Mouse (Mus musculus) spleen, adult 2 months (tissue): ENCODE results near the gene Map2k3. TPM values are rescaled to one million over a fixed set of nuclear protein-coding genes. Genes with fewer than 3 reads are reported as not detected.

Experiments used
- DNase-seq, 2 experiments: peaks; one replicate each; pipeline versions ENCODE4 v3.0.0 to v3.0.0-alpha.2; 2012 to 2021; ENCODE audit warnings: low spot score in 2 of 2, low read depth in 1 of 2
- H3K27ac ChIP-seq: fragments of 200-500 bp; 2 replicates; pipeline ENCODE4 v1.5.1; 2012; ENCODE audit warnings: low read length, inconsistent platforms; ENCODE audit not compliant: insufficient read depth
- H3K27me3 ChIP-seq: fragments of 200-500 bp; 2 replicates; pipeline ENCODE4 v1.6.1; 2012; ENCODE audit warnings: mild to moderate bottlenecking, moderate library complexity, low read length, inconsistent platforms; ENCODE audit not compliant: control insufficient read depth, insufficient read depth
- H3K36me3 ChIP-seq: fragments of 200-500 bp; 2 replicates; pipeline ENCODE4 v1.6.1; 2012; ENCODE audit warnings: mild to moderate bottlenecking, low read length, inconsistent platforms; ENCODE audit not compliant: control insufficient read depth, insufficient read depth
- H3K4me1 ChIP-seq: fragments of 200-500 bp; 2 replicates; pipeline ENCODE4 v1.6.1; 2011; ENCODE audit warnings: inconsistent platforms; ENCODE audit not compliant: control insufficient read depth, insufficient read depth, insufficient read length
- H3K4me3 ChIP-seq: fragments of 200-500 bp; 2 replicates; pipeline ENCODE4 v1.5.1; 2011; ENCODE audit warnings: mild to moderate bottlenecking, inconsistent platforms; ENCODE audit not compliant: insufficient read depth, insufficient read length; ENCODE audit errors: extremely low read depth
- CTCF ChIP-seq: fragments of 200-500 bp; IDR thresholded peaks from 2 replicates; pipeline ENCODE4 v1.5.1; 2011; ENCODE audit warnings: mild to moderate bottlenecking, inconsistent platforms; ENCODE audit not compliant: insufficient read depth, insufficient read length, insufficient replicate concordance; ENCODE audit errors: extremely low read depth
- POLR2A ChIP-seq: fragments of 200-500 bp; IDR thresholded peaks from 2 replicates; pipeline ENCODE4 v1.6.1; 2011; ENCODE audit warnings: low read depth, low read length, inconsistent platforms
- WGBS: fragments of 180-500 bp; shearing (Covaris S2); methylation state at CpG from one replicate; pipeline ENCODE4 v1.1.7; 2018; 5-methylcytosine and 5-hydroxymethylcytosine counted together
- polyA plus RNA-seq: library from polyadenylated mRNA; depleted of rRNA; stranded (reverse); fragments of >200 nt; gene quantifications from 2 replicates; pipeline ENCODE4 v1.2.3, GENCODE M21; 2012

Gene Map2k3
- polyA plus RNA-seq, 1 experiment: 23.2 TPM

GRCm38 (mm10) chr11:60975097-60975496, 43.3 kb downstream of the Map2k3 start:
- H3K27me3 ChIP-seq: no peaks in the 10 kb centered on the region
- H3K4me1 ChIP-seq: no peaks in the 10 kb centered on the region
- H3K4me3 ChIP-seq: no peak overlapping the region
- no peak overlapping the region for H3K27ac ChIP-seq
- no peaks in the 10 kb centered on the region for H3K36me3 ChIP-seq
- 68% methylated on average over 11 of the region's 11 CpGs for WGBS
- no peak for TF ChIP-seq CTCF
- no peak for TF ChIP-seq POLR2A
- no peak for DNase-seq

GRCm38 (mm10) chr11:60976234-60976633, 44.4 kb downstream of the Map2k3 start:
- WGBS: 93% methylated on average over 2 of the region's 2 CpGs
- Histone ChIP-seq H3K27me3 (no peaks in the 10 kb centered on the region), H3K27ac (no peak overlapping the region), H3K4me1 (no peaks in the 10 kb centered on the region), H3K4me3 (no peak overlapping the region), H3K36me3 (no peaks in the 10 kb centered on the region)
- DNase-seq: no peak
- TF ChIP-seq POLR2A: no peak
- TF ChIP-seq CTCF: no peak

- H3K36me3 ChIP-seq: no peaks in the 10 kb centered on the region
- H3K27ac ChIP-seq: no peak overlapping the region
- DNase-seq: peak in 1 of 2 experiments; percentile 11
- WGBS: 62% methylated on average over 8 of the region's 8 CpGs
- no peaks in the 10 kb centered on the region for H3K27me3 ChIP-seq
- TF ChIP-seq POLR2A (no peak), CTCF (no peak)
- no peak overlapping the region for H3K4me3 ChIP-seq
- H3K4me1 ChIP-seq: no peaks in the 10 kb centered on the region
Measured at GRCm38 (mm10) chr11:60976742-60977141, 44.9 kb downstream of the Map2k3 start.

GRCm38 (mm10) chr11:60977153-60977552, 45.3 kb downstream of the Map2k3 start:
- Histone ChIP-seq H3K27me3 (no peaks in the 10 kb centered on the region), H3K36me3 (no peaks in the 10 kb centered on the region), H3K4me3 (no peak overlapping the region), H3K27ac (no peak overlapping the region), H3K4me1 (no peaks in the 10 kb centered on the region)
- no peak for DNase-seq
- WGBS: 79% methylated on average over 3 of the region's 3 CpGs
- TF ChIP-seq CTCF: no peak
- no peak for TF ChIP-seq POLR2A

GRCm38 (mm10) chr11:60978658-60979057, 46.8 kb downstream of the Map2k3 start:
- H3K36me3 ChIP-seq: no peaks in the 10 kb centered on the region
- no peak overlapping the region for H3K27ac ChIP-seq
- H3K27me3 ChIP-seq: no peaks in the 10 kb centered on the region
- DNase-seq: no peak
- WGBS: 88% methylated on average over 2 of the region's 2 CpGs
- no peak for TF ChIP-seq POLR2A
- no peak for TF ChIP-seq CTCF
- no peaks in the 10 kb centered on the region for H3K4me1 ChIP-seq
- no peak overlapping the region for H3K4me3 ChIP-seq

DNA sequence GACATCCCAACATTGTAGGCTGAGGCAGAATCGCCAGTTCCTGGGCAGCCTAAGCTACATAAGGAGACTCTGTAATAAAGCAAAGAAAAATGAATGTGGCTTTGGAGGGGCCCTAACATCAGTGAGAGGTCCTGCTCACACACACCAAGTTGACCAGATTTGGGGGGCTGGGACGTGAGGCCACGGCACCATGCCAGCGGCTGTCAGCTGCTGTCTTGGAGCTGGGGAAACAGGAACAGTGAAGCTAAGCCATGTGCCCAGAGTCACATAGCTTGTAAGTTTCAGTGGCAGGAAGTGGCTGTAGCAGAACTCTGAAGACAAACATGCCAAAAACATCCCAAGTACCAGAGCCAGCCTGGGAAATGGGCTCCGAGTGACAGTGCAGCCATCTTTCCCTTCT, 48.0 kb downstream of the Map2k3 start:
- Histone ChIP-seq H3K4me3 (no peak overlapping the region), H3K27ac (no peak overlapping the region), H3K4me1 (no peaks in the 10 kb centered on the region), H3K27me3 (no peaks in the 10 kb centered on the region), H3K36me3 (no peaks in the 10 kb centered on the region)
- no peak for DNase-seq
- no peak for TF ChIP-seq POLR2A
- no peak for TF ChIP-seq CTCF
- WGBS: 61% methylated on average over 5 of the region's 5 CpGs

- DNase-seq: no peak
- H3K27me3 ChIP-seq: no peaks in the 10 kb centered on the region
- no peak for TF ChIP-seq POLR2A
- TF ChIP-seq CTCF: no peak
- H3K4me3 ChIP-seq: no peak overlapping the region
- H3K36me3 ChIP-seq: no peaks in the 10 kb centered on the region
- H3K27ac ChIP-seq: no peak overlapping the region
- H3K4me1 ChIP-seq: no peaks in the 10 kb centered on the region
- WGBS: 85% methylated on average over 14 of the region's 14 CpGs
Measured at GRCm38 (mm10) chr11:60981693-60982486, 50.1 kb downstream of the Map2k3 start.
